Mouse (Mus musculus) B cell, adult 67 days (primary cell): ENCODE results near the gene Gm10518. TPM values are rescaled to one million over a fixed set of nuclear protein-coding genes. Genes with fewer than 3 reads are reported as not detected.

Experiments used
- total RNA-seq, 2 experiments: library from RNA; stranded (reverse); gene quantifications; 4 replicates each; pipeline ENCODE4 v1.2.4; 2023

The Gm10518 gene
- not detected for total RNA-seq

DNA sequence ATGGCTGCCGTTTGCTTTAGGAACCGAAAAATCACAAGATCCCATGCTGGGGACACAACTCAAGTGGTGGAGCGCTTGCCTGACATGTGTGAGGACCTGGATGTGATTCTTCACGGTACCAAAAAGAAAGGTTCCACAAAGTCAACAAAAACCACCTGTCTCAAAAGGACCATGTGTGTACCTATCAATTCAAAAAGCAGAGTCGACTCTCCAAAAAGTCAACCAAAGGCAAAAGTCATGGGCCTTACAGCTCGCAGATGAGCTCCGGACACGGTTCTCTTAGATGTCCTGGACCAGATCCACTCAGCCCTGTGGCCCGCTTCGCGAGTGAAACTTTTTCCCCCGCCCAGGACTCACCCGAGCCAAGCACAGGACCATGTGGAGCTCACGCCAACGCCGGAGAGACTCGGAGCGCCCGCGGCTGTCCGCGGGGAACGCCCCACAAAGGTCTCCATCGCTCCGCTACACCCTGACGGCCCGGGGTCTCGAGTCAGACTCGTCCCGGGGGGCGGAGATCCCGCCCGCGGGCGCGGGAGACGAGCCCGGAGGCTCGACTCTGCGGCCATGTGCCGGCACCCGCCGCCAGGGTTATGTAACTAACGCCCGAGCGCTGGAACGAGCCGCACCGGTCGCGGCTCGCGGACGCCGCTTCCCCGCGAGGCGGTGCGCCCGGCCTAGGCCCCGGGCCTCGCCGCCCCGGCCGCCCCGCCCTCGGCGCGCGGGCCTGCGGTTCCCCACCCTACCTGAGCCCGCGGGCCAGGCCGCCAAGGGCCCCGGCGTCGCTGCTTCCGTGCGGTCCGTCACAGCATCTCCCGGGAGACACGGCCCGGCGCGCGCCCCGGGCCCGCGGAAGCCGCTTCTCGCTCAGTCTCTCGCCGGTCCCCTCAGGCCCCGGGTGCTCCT is at the start of gene Gm10518:
Gene Gm10518 (plus strand): TSS at position 767 of the 903 bp plus-strand sequence.

GRCm38 (mm10) chr1:179803513-179804139 is 450 bp downstream of the Gm10518 start, which contains the start of gene Ahctf1:
Gene Ahctf1 (minus strand): TSS chr1:179803680.

Other genes starting within 250 kb of the Gm10518 start
- 1 to 10 TPM; 6.3 to 6.4 TPM for gene Sccpdh, start 135.2 kb upstream of the Gm10518 start, total RNA-seq
- not detected for gene Kif28, start 58.1 kb upstream of the Gm10518 start, total RNA-seq
- gene Ahctf1, start 304 bp downstream of the Gm10518 start, total RNA-seq = 100 to 1,000 TPM; 122 to 127 TPM
- 1 to 10 TPM in 1 of 2 experiments, under 1 TPM in 1; 0.42 to 2.1 TPM for gene Cdc42bpa, start 157.1 kb downstream of the Gm10518 start, total RNA-seq